Mouse (Mus musculus): ENCODE data around the gene Sgk2. TPM values are rescaled to one million over a fixed set of nuclear protein-coding genes. Genes with fewer than 3 reads are reported as not detected.
"Not testable (repeated sequence)": the region's sequence is repeated elsewhere in the genome, so short reads cannot be mapped to it uniquely, and the experiment has no call there.

The Sgk2 gene
- polyA plus RNA-seq, 1 experiment from 2014 or later: not detected

DNA sequence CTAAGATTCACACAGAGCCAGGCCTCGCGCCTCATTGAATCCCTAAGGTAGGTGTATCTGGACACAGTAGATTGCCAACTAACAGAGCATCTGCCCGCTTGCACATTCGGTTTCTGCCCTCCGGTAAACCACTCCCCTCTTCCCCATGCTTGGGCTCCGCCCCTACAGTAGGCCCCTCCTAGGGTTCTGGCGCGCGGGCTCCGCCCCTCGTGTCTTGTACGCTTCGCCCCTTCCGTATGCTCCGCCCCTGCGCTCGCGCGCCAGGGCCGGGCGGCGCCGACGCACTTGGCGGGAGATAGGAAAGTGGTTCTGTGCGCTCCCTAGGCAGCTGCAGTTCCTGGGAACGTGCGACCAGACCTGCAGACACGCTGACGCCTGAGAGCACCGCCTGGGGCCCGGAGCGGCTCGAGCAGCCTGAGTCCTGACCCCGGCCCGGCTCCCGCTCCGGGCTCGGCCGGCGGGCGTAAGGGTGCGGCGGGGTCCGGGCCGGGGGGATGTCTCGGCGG lies 67.3 kb downstream of the Sgk2 start, which contains the start of gene Mybl2:
Mybl2 (plus strand) TSS at position 353 of the 506 bp plus-strand sequence.
- Histone ChIP-seq H3K4me1 (peaks cover 32% of the 10 kb centered on the region), H3K9me3 (replicated peaks) (no peaks in the 10 kb centered on the region), H3K4me3 (peak within 1 kb of the TSS; percentile 90), H3K27ac (peak within 1 kb of the TSS; percentile 90), H3K27me3 (ENCODE audit: low read depth, poor library complexity, severe bottlenecking) (no peaks in the 10 kb centered on the region), H3K36me3 (peaks cover 4% of the 10 kb centered on the region)
- under 1% methylated on average over 48 of the region's 48 CpGs for WGBS
- peak; percentile 91 for DNase-seq (ENCODE audit: low spot score)

DNA sequence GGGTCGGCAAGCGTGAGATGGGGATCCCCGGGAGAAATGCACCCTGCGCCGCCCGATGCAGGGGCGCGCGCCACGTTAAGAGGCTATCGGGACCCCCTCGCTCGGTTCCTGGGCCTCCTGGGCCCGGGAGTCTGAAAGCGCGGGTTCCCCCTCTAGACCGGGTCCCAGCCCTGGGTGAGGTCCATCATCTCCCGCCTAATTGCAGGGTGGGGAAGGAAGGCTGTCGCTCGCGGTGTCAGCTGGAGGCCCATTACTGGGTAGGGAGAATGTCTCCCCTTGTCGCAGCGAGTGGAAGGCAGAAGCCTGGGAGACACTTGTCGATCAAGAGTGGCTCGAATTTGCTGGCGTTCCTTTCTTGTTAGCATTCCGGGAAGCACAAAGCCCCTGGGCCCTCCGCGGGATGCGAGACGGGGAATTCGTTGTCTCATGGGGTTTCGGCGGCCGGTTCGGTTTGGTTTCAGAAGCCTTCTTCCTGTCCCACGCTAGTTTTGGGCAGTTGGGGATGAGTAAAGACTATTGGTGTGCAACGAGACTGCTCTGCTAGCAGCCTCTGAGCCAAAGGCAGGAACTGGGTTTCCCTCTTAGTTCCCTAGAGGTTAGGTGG lies 67.9 kb downstream of the Sgk2 start:
- DNase-seq (ENCODE audit: low spot score): peak; percentile 72
- Histone ChIP-seq H3K27ac (peak overlapping the region; percentile 90), H3K36me3 (peaks cover 9% of the 10 kb centered on the region), H3K4me1 (peaks cover 32% of the 10 kb centered on the region), H3K9me3 (replicated peaks) (no peaks in the 10 kb centered on the region), H3K4me3 (peak overlapping the region; percentile 90), H3K27me3 (ENCODE audit: low read depth, poor library complexity, severe bottlenecking) (no peaks in the 10 kb centered on the region)
- WGBS: under 1% methylated on average over 34 of the region's 38 CpGs

DNA sequence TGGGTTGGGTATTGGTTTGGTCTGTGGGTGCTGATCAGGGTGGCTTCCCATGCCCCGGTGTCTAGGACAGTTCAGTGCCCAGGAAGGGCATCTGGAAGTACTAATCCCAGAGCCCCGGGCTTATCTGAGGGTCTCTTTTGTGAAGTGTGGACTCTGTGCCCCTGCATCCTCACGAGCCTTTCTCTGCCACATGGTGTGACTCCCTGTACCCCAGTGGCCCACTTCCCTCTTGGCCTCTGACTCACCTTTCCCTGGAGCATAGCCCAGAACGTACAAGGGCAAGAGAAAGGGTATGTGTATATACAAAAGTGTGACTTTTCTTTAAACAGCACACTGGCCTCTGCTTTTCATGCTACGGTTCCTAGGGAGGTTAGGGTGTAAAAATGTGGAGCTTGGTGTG lies 68.6 kb downstream of the Sgk2 start:
- no peak for DNase-seq (ENCODE audit: low spot score)
- H3K36me3 ChIP-seq: peaks cover 12% of the 10 kb centered on the region
- 46% methylated on average over 5 of the region's 5 CpGs for WGBS
- H3K27me3 ChIP-seq (ENCODE audit: low read depth, poor library complexity, severe bottlenecking): no peaks in the 10 kb centered on the region
- peak overlapping the region; percentile 90 for H3K27ac ChIP-seq
- no peaks in the 10 kb centered on the region for H3K9me3 ChIP-seq (replicated peaks)
- H3K4me3 ChIP-seq: peak overlapping the region; percentile 90
- peaks cover 32% of the 10 kb centered on the region for H3K4me1 ChIP-seq

DNA sequence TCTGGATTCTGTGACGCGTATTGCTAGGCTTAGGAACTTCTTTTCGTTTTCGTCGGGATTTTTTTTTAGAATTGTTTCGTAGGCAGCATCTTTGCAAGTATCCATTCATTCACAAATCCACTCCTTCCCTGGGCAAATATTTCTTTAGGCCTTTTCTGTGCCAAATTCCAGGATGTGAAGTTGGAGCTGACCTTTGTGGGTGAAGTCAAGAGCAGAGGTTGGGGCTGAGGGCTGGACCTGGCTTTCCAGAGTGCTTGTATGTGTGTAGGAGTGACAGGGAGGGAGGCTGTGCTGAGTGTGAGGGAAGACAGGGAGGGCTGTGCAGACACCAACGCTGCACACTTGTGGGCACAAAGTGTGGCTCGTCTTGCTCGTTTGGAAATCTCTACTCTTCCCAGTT lies 69.5 kb downstream of the Sgk2 start:
- no peak overlapping the region for H3K4me3 ChIP-seq
- DNase-seq (ENCODE audit: low spot score): no peak
- no peaks in the 10 kb centered on the region for H3K27me3 ChIP-seq (ENCODE audit: low read depth, poor library complexity, severe bottlenecking)
- no peak overlapping the region for H3K27ac ChIP-seq
- H3K4me1 ChIP-seq: peaks cover 32% of the 10 kb centered on the region
- H3K36me3 ChIP-seq: peaks cover 21% of the 10 kb centered on the region
- WGBS: 93% methylated on average over 9 of the region's 9 CpGs
- no peaks in the 10 kb centered on the region for H3K9me3 ChIP-seq (replicated peaks)

GRCm38 (mm10) chr2:163058981-163059380 lies 71.9 kb downstream of the Sgk2 start:
- 91% methylated on average over 7 of the region's 7 CpGs for WGBS

GRCm38 (mm10) chr2:163060630-163061029 lies 73.5 kb downstream of the Sgk2 start:
- H3K36me3 ChIP-seq: peaks cover 60% of the 10 kb centered on the region
- no peak for DNase-seq (ENCODE audit: low spot score)
- 84% methylated on average over 6 of the region's 6 CpGs for WGBS
- H3K9me3 ChIP-seq (replicated peaks): no peaks in the 10 kb centered on the region
- peaks cover 8% of the 10 kb centered on the region for H3K4me1 ChIP-seq
- H3K27me3 ChIP-seq (ENCODE audit: low read depth, poor library complexity, severe bottlenecking): no peaks in the 10 kb centered on the region
- no peak overlapping the region for H3K4me3 ChIP-seq
- no peak overlapping the region for H3K27ac ChIP-seq

More at GRCm38 (mm10) chr2:163058981-163059380, 71.9 kb downstream of the Sgk2 start:
- DNase-seq (ENCODE audit: low spot score); H3K27me3 ChIP-seq (ENCODE audit: low read depth, poor library complexity, severe bottlenecking); H3K9me3 ChIP-seq (replicated peaks); H3K27ac ChIP-seq; H3K4me3 ChIP-seq: not testable (repeated sequence)
- Histone ChIP-seq H3K4me1 (peaks cover 23% of the 10 kb centered on the region), H3K36me3 (peaks cover 44% of the 10 kb centered on the region)

DNA sequence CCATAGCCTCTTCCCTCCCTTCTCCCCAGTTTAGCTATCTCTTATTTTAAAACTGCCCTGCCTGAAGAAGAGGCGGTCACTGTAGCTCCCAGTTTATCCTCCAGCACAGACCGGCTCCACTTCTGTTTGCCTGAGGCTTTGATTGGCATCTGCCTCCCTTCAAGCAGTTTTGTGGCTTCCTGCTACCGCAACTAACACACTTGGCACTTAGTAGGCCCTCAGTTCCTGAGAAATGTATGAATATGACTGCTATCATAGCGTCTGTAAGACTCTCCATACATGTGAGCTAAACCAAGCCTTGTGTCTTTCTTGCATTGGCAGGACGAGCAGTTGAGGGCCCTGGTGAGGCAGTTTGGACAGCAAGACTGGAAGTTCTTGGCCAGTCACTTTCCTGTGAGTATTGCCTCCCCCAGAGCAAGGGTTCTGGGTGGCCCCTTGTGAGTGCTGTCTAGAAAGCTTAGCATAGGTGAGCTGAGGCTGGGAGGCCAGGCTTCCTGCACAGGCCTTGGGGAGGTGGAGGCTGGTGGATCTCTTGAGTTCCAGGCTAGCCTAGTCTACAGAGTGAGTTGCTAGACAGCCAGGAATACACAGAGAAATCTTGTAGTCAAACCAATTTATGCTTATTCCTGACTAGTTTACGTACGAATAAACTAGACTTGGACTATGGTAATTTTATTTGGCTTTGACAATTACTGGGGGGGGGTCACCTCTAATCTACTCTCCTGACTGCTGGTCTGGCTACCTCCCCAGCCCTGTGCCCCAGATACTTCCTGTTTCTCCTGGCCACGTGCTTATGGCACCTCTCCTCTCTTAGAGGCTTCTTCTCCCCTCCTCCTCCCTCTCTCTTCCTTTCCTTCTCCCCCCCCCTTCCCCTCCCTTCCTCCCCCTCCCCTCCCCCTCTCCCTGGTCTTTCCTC lies 74.3 kb downstream of the Sgk2 start:
- Histone ChIP-seq H3K9me3 (replicated peaks) (no peaks in the 10 kb centered on the region), H3K36me3 (peaks cover 69% of the 10 kb centered on the region), H3K4me1 (no peaks in the 10 kb centered on the region), H3K27me3 (ENCODE audit: low read depth, poor library complexity, severe bottlenecking) (no peaks in the 10 kb centered on the region), H3K4me3 (no peak overlapping the region), H3K27ac (no peak overlapping the region)
- DNase-seq (ENCODE audit: low spot score): no peak
- 86% methylated on average over 8 of the region's 8 CpGs for WGBS

GRCm38 (mm10) chr2:163062119-163062508 lies 75.0 kb downstream of the Sgk2 start:
- no peaks in the 10 kb centered on the region for H3K9me3 ChIP-seq (replicated peaks)
- no peaks in the 10 kb centered on the region for H3K4me1 ChIP-seq
- no peak overlapping the region for H3K4me3 ChIP-seq
- no peak for DNase-seq (ENCODE audit: low spot score)
- 85% methylated on average over 6 of the region's 6 CpGs for WGBS
- no peaks in the 10 kb centered on the region for H3K27me3 ChIP-seq (ENCODE audit: low read depth, poor library complexity, severe bottlenecking)
- no peak overlapping the region for H3K27ac ChIP-seq
- H3K36me3 ChIP-seq: peaks cover 75% of the 10 kb centered on the region

Other genes with a start within 250 kb of the Sgk2 start
- gene Srsf6, start 55.8 kb upstream of the Sgk2 start, polyA plus RNA-seq (2016; fragmentation: Nextera tagmentation; extraction: Ambion mirVana): 296 and 308 TPM in 2 replicates
- 0.11 TPM in 1 of 2 replicates, not detected in the other for gene L3mbtl1, start 43.9 kb upstream of the Sgk2 start, polyA plus RNA-seq (2016; fragmentation: Nextera tagmentation; extraction: Ambion mirVana)
- gene Ift52, start 30.0 kb downstream of the Sgk2 start, polyA plus RNA-seq (2016; fragmentation: Nextera tagmentation; extraction: Ambion mirVana): 46.5 and 51.5 TPM in 2 replicates
- 47.5 and 55.1 TPM in 2 replicates for gene Mybl2, start 67.4 kb downstream of the Sgk2 start, polyA plus RNA-seq (2016; fragmentation: Nextera tagmentation; extraction: Ambion mirVana)
- gene Gtsf1l, start 100.5 kb downstream of the Sgk2 start, polyA plus RNA-seq (2016; fragmentation: Nextera tagmentation; extraction: Ambion mirVana): not detected in 2 replicates
- 0.48 and 1.8 TPM in 2 replicates for gene Tox2, start 215.8 kb downstream of the Sgk2 start, polyA plus RNA-seq (2016; fragmentation: Nextera tagmentation; extraction: Ambion mirVana)